Mouse (Mus musculus): ENCODE measurements around the gene Ahnak.
"Not testable (repeated sequence)": the region's sequence is repeated elsewhere in the genome, so short reads cannot be mapped to it uniquely, and the experiment has no call there.

Ahnak gene

DNA sequence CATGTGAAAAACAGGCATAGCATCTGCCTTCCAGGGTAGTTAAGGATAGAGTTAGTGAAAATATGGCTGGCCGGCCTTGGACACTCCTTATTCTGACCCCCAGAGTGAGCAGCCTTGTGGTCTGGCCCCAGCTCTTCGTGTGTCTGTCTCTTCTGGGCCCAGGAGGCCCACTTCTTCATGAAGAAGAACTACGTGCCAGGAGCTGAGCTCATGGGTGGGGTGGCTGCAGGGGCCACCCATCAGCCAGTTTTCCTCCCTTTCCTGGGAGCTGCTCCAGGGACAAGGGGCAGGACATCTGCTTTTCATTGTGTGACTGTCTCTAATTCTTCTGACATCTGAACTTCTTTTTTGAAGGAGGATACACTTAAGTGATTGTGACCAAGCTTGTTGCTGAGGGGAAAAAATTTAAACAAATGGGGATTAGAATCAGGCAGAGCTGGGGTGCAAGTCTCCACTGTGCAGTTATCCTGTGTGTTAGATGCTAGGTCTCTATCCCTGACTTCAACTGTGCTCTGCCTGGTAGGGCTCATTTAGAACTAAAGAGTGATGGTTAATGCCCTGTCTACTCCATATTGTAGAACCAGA lies 116.1 kb downstream of the Ahnak start:
- DNase-seq, result no peak

DNA sequence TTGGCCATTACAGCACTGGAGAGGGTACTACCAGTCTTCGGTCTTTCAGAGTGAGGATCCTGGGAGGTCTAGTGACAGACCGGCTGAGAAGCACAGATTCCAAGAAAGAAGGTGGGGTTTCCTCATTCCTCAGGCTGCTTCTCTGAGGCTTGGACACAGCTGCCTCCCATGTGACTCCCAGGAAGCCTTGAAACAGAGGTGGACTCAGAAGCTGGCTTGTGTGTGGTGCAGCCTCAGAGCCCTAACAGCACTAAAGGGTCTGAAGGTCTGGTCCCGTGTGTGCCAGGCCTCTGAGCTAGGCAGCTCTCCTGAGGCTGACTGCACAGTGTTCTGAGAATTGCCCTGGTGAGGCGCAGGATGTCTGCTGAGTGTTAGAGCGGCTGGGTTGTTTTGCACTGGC lies 117.0 kb downstream of the Ahnak start:
- DNase-seq, result no peak

DNA sequence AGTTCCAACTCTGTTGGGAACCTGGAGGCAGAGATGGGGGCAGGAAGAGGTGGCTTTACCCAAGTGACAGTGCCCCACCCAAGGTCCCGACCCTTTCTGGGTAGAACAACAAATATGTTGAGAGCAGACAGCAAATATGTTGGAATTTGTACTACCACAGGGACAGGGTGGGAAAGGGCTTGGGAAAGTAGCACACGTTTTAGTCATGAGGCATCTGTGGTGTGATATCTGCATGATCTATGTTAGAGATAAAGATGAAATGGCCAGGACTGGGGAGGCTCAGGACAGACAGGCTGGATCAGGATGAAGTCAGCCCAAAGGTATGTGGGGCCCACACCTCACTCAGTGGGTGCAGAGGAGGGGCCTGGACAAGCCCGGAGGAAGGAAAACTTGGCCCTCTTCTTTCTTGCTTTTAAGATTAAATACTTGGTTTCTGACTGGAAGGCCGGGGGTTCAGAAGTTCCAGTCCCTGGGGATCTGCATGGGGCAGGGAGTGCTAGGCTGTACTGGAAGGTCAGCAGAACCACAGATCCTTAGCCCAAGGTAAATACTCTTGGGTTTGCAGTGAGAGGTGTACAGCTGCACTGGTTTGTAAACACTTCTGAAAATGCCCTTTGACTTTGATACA lies 117.8 kb downstream of the Ahnak start:
- no peak for DNase-seq

DNA sequence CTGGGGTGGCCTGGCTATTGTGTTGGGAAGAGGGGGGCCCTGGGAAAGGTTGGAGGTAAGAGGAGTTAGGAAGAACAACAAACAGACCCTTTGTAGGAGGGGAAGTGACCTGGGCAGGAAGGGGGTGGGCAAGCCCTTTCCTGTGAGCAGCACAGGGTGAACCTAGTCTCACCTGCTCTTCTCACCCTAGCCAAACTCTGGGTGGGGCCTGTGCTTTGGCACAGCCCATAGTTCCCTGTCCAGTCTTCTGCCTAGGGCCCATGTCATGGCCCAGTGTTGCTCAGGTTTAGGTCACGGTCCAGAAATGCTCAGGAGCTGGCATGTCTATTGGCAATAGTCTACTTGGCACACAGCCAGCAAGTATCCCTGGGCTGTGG lies 118.3 kb downstream of the Ahnak start:
- no peak for DNase-seq

DNA sequence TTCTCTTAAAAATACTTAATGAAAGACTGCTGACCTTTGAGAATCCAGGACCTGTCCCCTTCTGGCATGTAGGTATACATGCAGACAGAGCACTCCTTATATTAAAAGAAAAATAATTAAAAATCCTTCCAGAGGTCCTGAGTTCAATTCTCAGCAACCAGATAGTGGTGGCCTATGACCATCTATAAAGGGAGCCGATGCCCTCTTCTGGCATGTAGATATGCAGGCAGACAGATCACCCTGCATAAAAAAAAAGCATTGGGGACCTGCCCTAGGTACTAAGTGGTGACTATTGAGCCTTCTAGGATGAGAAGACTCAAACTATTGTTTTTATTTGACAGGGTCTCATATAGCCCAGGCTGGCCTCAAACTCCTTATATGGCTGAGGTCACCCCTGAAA lies 119.5 kb downstream of the Ahnak start:
- no peak for DNase-seq

DNA sequence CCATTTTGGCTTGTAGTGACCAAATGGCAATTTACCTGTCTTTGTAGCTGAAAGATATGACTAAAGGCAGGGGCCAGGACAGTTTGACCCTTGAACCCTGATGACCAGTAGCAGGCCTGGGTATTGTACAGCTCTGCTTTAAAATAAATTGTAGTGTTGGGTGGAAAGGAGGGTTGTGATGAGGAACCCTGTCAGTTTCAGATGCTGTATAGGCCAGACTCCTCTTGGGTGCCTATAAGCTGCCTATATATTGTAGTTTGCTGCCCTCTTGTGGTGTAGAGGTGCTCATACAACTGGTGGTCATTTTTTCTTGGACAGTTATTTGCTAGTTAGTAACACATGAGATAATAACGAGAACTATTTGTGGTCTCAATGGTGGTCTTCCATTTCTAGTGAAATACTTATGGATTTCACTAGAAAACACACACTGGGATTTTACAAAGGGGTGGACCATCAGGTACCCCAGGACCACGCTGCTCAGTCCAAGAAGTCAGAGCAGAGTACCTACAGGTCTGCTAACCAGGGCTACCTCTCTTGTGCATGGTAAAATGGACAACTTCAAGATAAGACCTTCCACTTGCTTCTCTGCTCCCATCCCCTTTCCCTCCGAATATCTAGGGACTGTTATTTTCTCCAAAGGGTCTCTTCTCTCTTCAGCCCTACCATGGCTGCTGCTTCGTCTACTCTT lies 121.2 kb downstream of the Ahnak start:
- peak; percentile 45 to 46 for DNase-seq

DNA sequence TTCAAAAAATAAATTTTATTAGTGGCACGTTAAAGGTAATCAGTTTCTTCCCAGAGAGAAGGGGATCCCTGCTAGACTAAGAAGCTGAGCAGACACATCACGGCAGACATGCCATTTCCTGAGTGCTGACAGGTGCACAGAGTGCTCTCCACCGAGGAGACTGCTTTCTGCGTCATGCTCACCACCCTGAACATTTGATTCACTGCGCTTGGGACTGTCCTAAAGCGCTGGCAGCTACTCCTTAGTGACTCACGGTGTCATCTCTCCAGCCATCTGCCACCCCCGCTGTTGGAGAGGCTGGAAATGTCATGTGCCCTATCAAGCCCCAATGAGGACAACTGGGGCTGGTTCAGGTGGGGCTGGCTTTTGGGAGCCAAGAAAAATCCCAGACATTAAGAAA lies 123.0 kb downstream of the Ahnak start:
- no peak for DNase-seq

DNA sequence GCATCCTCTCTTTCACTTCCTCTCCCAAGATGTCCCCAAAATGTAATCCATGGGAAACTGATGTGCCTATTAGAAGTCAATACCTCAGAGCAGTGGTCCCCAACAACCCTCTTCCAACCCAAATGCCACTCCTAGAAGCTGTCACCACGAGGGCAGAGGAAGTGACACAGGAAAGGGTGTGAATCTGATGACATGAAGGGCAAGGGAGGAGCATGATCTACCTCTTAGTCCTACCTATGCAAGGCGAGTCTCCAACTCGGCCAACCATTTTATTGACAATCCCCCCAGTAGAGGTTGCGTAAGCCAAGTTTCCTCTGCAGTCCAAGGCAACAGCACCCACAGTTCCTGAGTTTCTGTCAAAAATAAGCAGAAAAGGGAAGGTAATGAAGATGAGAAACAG lies 127.2 kb downstream of the Ahnak start:
- DNase-seq, result no peak

DNA sequence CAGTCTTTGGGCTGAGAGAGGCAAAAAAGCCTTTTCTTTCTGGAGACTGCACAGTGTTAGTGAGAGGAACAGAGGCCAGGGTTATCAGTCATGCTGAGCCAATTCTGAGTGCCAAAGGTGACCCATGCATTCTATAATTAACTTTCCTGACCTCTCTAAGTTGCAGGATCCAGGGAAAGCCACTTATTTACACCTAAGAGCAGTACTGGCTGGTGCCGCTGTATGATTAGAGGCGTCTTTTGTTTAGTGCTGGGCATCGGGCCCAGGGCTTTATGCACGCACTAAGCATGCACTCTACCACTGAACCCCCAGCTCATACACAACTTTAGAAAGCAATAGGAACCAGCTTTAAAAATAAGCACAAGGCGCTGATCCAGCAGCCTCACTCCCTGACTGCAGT lies 128.2 kb downstream of the Ahnak start:
- DNase-seq, result no peak

DNA sequence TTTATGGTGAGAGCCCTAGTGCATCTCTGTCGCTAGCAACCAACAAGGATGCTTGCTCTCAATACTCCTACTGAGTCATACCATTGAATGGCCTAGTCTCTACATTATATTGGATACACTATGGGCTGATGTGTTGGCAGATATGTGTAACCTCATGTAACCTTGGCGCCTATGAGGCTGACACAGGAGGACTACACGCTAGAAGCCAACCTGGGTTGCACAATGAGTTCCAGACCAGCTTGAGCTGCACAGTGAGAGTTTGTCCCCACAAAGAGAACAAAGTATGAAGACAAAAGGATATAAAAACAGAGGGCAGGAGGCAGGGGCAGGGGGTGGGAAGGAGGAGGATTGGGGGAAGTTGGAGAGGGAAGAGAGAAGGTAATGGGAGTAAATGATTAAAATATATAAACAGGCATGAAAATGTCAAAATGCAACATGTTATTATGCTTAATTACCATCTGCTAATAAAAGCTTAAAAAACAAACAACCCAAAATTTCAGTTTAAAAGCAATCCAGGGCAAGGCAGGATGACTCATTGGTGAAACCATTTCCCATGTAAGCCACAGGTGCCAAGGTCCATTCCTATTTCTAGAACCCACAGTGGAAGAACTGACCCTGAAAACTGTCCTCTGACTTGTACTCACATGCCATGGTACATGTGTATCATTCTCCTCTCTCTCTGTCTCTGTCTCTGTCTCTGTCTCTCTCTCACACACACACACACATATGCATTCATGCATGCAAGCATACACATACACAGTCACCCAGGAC lies 130.8 kb downstream of the Ahnak start:
- DNase-seq, result no peak

DNA sequence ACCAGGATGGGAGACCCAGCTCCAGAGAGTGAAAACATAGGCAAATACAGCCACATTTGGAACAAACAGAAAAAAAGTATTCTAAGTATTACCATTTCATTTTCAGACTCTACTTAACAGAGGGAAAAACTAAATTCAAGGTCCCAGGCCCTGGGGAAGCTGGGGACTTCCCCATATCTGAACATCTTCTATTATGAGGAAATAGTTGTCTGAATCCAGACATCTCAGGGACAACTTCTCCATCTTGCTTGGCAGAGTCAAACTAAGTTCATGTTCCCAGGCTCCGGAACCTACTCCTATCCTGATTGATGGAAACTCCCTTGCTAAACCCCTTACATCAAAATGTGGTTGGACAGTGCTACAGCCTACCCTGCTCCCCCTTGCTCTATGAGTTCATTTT lies 133.3 kb downstream of the Ahnak start:
- DNase-seq, result no peak

DNA sequence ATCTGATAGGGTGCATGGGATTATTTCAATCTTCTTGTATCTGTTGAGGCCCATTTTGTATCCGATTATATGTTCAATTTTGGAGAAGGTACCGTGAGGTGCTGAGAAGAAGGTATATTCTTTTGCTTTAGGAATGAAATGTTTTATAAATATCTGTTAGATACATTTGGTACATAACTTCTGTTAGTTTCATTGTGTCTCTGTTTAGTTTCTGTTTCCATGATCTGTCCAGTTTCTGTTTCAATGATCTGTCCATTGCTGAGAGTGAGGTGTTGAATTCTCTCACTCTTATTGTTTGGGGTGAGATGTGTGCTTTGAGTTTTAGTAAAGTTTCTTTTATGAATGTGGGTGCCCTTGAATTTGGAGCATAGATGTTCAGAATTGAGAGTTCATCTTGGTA lies 134.9 kb downstream of the Ahnak start:
- DNase-seq, result not testable (repeated sequence)

Measured in kidney, adult 8-10 months (tissue).